Mouse (Mus musculus) MEL (cell line): ENCODE measurements around the gene Ptprj.
"Not testable (repeated sequence)": the region's sequence is repeated elsewhere in the genome, so short reads cannot be mapped to it uniquely, and the experiment has no call there.

Source experiments
- CTCF ChIP-seq, 3 experiments: IDR thresholded peaks in 2 of 3; conservative IDR thresholded peaks in 1 of 3; 2 replicates each; pipeline ENCODE4 v1.5.1; 2011 to 2012; ENCODE audit warnings: low read length in 3 of 3, low read depth in 2 of 3, mild to moderate bottlenecking in 2 of 3, improper control_type of control experiment in 1 of 3, inconsistent platforms in 1 of 3, mixed read lengths in 1 of 3, moderate library complexity in 1 of 3; ENCODE audit not compliant: control insufficient read depth in 1 of 3, insufficient read depth in 1 of 3, poor library complexity in 1 of 3, severe bottlenecking in 1 of 3
- JUND ChIP-seq: IDR thresholded peaks from 2 replicates; pipeline ENCODE4 v1.6.1; 2011; ENCODE audit warnings: low read depth, mild to moderate bottlenecking, improper control_type of control experiment, low read length
- MAFK ChIP-seq: IDR thresholded peaks from 2 replicates; pipeline ENCODE4 v1.6.1; 2011; ENCODE audit warnings: low read depth, mild to moderate bottlenecking, low read length, improper control_type of control experiment, borderline replicate concordance
- POLR2A ChIP-seq, 2 experiments: IDR thresholded peaks; 2 replicates each; pipeline ENCODE4 v1.6.1; 2011 to 2012; ENCODE audit warnings: low read length in 2 of 2, mild to moderate bottlenecking in 2 of 2, control low read depth in 1 of 2, improper control_type of control experiment in 1 of 2, low read depth in 1 of 2, moderate library complexity in 1 of 2; ENCODE audit not compliant: control insufficient read depth in 1 of 2, insufficient read depth in 1 of 2, poor library complexity in 1 of 2
- POLR2AphosphoS2 ChIP-seq: IDR thresholded peaks from 2 replicates; pipeline ENCODE4 v1.6.1; 2011; ENCODE audit warnings: low read length, improper control_type of control experiment

DNA sequence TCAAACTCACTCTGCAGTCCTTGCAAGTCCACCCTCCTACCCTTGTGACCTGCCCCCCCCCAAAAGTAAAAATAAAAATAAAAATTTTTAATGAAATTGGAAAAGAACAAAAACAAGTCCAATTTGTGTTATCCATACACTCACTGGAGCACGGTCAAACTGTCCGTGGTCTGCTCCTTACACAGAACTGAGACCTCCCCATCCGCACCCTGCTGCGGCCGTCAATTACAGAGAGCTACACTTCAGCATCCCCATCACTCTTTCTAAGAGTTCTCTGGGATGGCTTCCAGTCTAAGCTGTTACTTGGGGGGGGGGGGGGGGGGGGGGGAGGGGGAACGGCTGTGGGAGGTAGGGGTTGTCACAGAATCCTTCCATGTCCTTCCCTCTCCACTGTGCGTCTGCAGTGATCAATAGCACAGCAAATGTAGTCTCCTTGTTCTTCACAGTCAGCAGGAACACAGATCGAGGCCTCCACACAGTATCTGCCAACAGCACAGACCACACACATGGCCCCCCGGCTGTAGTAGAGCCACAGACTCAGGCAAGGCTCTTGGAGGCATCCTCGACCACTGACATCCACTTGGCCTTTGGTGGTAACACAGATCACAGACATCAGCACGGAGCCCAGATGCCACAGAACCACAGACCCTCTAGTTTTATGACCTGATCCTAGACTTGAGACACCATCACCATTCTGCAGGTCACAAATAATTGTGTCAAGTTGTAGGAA lies 151.3 kb downstream of the Ptprj start:
- TF ChIP-seq POLR2AphosphoS2; CTCF (IDR thresholded peaks at IDR 0.05 in 2 of 3, conservative IDR thresholded peaks at IDR 0.05 in 1 of 3; ENCODE audit: control insufficient read depth in 1 of 3, insufficient read depth in 1 of 3, low read depth in 2 of 3, low read length in 3 of 3, poor library complexity in 1 of 3, severe bottlenecking in 1 of 3); POLR2A (IDR thresholded peaks at IDR 0.05; ENCODE audit: control insufficient read depth in 1 of 2, insufficient read depth in 1 of 2, low read depth in 1 of 2, low read length in 2 of 2, poor library complexity in 1 of 2); MAFK; JUND: not testable (repeated sequence)
